Mouse (Mus musculus): ENCODE measurements around the gene Trpc7. TPM values are rescaled to one million over a fixed set of nuclear protein-coding genes. Genes with fewer than 3 reads are reported as not detected.

Trpc7 gene
- polyA plus RNA-seq, 1 experiment from 2014 or later = not detected

DNA sequence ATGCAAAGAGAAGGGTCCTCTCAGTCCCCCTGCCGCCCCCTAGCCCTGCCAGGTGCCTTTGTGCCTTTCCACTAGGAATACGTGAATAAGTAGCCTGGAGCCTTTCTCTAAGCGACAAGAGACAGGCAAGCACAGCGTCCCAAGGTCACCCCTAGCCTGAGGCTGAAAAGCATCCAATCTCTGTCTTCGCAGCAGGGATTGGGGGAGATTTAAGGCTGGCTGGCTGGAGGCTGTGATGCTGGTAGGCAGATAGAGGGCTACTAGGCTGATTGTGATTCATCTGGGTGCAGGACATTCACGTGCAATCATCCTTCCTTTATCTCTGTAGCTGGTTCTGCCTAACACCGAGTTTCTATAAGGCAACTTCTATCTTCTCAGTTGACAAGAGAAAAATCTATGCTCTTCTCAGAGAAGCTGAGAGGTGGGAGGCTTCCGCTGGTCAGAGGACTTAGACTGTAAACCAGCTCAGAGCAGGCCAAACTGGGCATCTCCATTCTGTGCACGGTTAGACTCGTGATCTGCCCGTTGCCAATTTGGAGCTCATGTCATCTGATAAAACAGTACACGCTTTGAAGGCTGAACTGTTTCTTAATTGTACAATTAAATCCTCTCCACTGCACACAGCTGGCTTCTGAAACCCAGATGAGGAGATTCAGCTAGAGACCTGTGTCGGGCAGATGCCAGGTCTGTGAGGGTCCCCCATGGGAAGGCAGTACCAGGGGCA is 114.9 kb downstream of the Trpc7 start:
- H3K4me2 ChIP-seq (ENCODE audit: low read depth) = no peak overlapping the region
- ATAC-seq (ENCODE audit: insufficient read depth, low FRiP score, low TSS enrichment) = no peak
- no peak overlapping the region for H3K4me3 ChIP-seq (ENCODE audit: low read depth, low read length)
- no peaks in the 10 kb centered on the region for H3K4me1 ChIP-seq (ENCODE audit: control insufficient read depth, insufficient read depth, low read length)
- DNase-seq (ENCODE audit: low spot score) = no peak
- WGBS = 77% methylated on average over 13 of the region's 13 CpGs
- no peaks in the 10 kb centered on the region for H3K36me3 ChIP-seq (ENCODE audit: control insufficient read depth, insufficient read depth, low read length)
- H3K27ac ChIP-seq (ENCODE audit: low read depth, low read length) = no peak overlapping the region
- 0 out of 2 replicates have a peak, but pooled peaks cover 3% of the 10 kb centered on the region for H3K9me3 ChIP-seq (ENCODE audit: control insufficient read depth, low read length)
- H3K27me3 ChIP-seq (ENCODE audit: control insufficient read depth, insufficient read depth, low read length) = no peaks in the 10 kb centered on the region
- H3K9ac ChIP-seq (ENCODE audit: low read length) = no peak overlapping the region

DNA sequence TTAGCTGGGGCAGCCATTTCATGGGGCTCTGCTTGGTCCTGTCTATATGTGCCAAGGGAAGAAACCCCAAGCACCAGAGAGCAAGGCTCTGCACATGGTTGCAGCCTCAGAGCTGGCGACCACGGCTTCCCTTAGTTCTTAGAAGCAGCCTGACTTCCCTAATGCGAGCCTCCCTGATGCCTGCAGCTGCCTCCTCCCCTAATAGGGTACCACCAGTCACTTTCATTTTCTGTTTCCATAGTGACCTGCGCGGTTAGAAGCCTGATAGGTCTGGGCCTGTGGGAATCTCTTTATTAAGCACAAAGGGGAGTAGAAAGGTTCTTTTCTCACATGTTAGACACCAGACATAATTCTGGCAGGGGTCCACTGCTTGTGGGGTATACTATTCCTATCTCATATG is 121.5 kb downstream of the Trpc7 start:
- DNase-seq (ENCODE audit: low spot score) = no peak
- no peaks in the 10 kb centered on the region for H3K36me3 ChIP-seq (ENCODE audit: control insufficient read depth, insufficient read depth, low read length)
- no peaks in the 10 kb centered on the region for H3K4me1 ChIP-seq (ENCODE audit: control insufficient read depth, insufficient read depth, low read length)
- no peak overlapping the region for H3K4me2 ChIP-seq (ENCODE audit: low read depth)
- H3K9me3 ChIP-seq (ENCODE audit: control insufficient read depth, low read length) = no peaks in the 10 kb centered on the region
- ATAC-seq (ENCODE audit: insufficient read depth, low FRiP score, low TSS enrichment) = 0 out of 2 replicates have a peak, but pooled peaks have one; percentile 13
- H3K27ac ChIP-seq (ENCODE audit: low read depth, low read length) = no peak overlapping the region
- no peak overlapping the region for H3K9ac ChIP-seq (ENCODE audit: low read length)
- H3K27me3 ChIP-seq (ENCODE audit: control insufficient read depth, insufficient read depth, low read length) = no peaks in the 10 kb centered on the region
- H3K4me3 ChIP-seq (ENCODE audit: low read depth, low read length) = no peak overlapping the region
- 43% methylated on average over 5 of the region's 5 CpGs for WGBS

DNA sequence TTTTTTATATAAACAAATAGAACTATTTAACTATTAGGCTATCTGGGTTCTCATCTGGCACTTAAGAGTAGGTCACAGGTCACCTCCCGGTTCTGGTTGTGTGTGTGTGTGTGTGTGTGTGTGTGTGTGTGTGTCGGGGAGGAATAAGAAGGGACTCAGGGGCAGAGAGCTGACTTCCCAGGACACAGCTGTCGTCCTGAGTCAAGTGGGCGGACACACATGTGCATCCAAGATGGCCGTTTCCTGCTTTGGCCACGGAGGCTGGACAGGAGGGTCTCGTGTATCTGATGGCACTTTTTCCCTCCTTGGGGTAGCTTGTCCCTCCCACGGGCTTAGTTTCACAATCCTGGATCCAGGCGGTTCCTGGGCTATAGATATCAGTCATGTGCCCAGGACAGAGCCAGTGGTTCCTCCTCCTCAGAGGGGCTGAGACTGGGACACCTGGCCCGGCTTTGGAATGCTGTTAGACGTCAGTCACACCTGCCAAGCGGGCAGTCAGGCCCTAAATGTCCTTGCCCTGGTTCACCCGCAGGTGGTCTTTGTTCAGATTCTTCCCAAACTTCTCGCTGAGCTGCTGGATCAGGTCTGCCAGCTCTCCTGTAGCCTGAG is 122.4 kb downstream of the Trpc7 start:
- Histone ChIP-seq H3K4me3 (ENCODE audit: low read depth, low read length) (no peak overlapping the region), H3K9me3 (ENCODE audit: control insufficient read depth, low read length) (no peaks in the 10 kb centered on the region), H3K9ac (ENCODE audit: low read length) (no peak overlapping the region), H3K4me1 (ENCODE audit: control insufficient read depth, insufficient read depth, low read length) (no peaks in the 10 kb centered on the region), H3K27ac (ENCODE audit: low read depth, low read length) (no peak overlapping the region), H3K36me3 (ENCODE audit: control insufficient read depth, insufficient read depth, low read length) (no peaks in the 10 kb centered on the region), H3K4me2 (ENCODE audit: low read depth) (no peak overlapping the region), H3K27me3 (ENCODE audit: control insufficient read depth, insufficient read depth, low read length) (no peaks in the 10 kb centered on the region)
- DNase-seq (ENCODE audit: low spot score) (no peak), ATAC-seq (ENCODE audit: insufficient read depth, low FRiP score, low TSS enrichment) (no peak)
- WGBS = 61% methylated on average over 14 of the region's 14 CpGs

- Histone ChIP-seq H3K4me2 (ENCODE audit: low read depth) (no peak overlapping the region), H3K27ac (ENCODE audit: low read depth, low read length) (no peak overlapping the region), H3K27me3 (ENCODE audit: control insufficient read depth, insufficient read depth, low read length) (no peaks in the 10 kb centered on the region), H3K4me1 (ENCODE audit: control insufficient read depth, insufficient read depth, low read length) (no peaks in the 10 kb centered on the region), H3K36me3 (ENCODE audit: control insufficient read depth, insufficient read depth, low read length) (no peaks in the 10 kb centered on the region), H3K9me3 (ENCODE audit: control insufficient read depth, low read length) (no peaks in the 10 kb centered on the region), H3K4me3 (ENCODE audit: low read depth, low read length) (no peak overlapping the region), H3K9ac (ENCODE audit: low read length) (no peak overlapping the region)
- ATAC-seq (ENCODE audit: insufficient read depth, low FRiP score, low TSS enrichment) (no peak), DNase-seq (ENCODE audit: low spot score) (no peak)
- whole genome bisulfite sequencing = 53% methylated on average over 3 of the region's 3 CpGs
Measured at GRCm38 (mm10) chr13:56772592-56772991, 123.2 kb downstream of the Trpc7 start.

- no peak overlapping the region for H3K4me3 ChIP-seq (ENCODE audit: low read depth, low read length)
- no peaks in the 10 kb centered on the region for H3K36me3 ChIP-seq (ENCODE audit: control insufficient read depth, insufficient read depth, low read length)
- WGBS = 63% methylated on average over 5 of the region's 5 CpGs
- DNase-seq (ENCODE audit: low spot score) (no peak), ATAC-seq (ENCODE audit: insufficient read depth, low FRiP score, low TSS enrichment) (no peak)
- no peak overlapping the region for H3K4me2 ChIP-seq (ENCODE audit: low read depth)
- H3K27ac ChIP-seq (ENCODE audit: low read depth, low read length) = no peak overlapping the region
- no peak overlapping the region for H3K9ac ChIP-seq (ENCODE audit: low read length)
- H3K4me1 ChIP-seq (ENCODE audit: control insufficient read depth, insufficient read depth, low read length) = no peaks in the 10 kb centered on the region
- no peaks in the 10 kb centered on the region for H3K9me3 ChIP-seq (ENCODE audit: control insufficient read depth, low read length)
- H3K27me3 ChIP-seq (ENCODE audit: control insufficient read depth, insufficient read depth, low read length) = no peaks in the 10 kb centered on the region
Measured at GRCm38 (mm10) chr13:56770786-56771185, 125.0 kb downstream of the Trpc7 start.

DNA sequence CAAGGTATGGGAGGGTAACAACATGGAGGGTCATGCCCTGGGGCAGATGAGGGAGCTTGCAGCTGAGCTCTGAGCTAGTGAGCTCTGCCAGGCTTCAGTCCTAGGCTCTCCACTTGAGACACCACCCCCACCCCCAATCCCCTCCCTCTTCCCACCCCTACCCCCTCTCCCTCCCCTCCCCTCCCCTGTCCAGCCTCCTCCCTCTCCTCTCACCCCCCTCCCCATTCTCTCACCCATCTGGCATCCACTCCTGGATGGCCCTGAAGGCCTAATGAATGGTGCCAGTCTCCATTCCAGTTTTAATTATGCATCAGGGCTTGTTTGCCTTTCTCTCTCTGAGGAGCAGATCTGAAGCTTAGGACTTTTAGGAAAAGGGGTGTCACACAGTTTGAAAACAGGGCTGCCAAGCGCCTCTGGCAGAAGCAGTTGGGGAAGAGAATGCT is 125.6 kb downstream of the Trpc7 start:
- ATAC-seq (ENCODE audit: insufficient read depth, low FRiP score, low TSS enrichment) (no peak), DNase-seq (ENCODE audit: low spot score) (no peak)
- H3K9me3 ChIP-seq (ENCODE audit: control insufficient read depth, low read length) = no peaks in the 10 kb centered on the region
- 66% methylated on average over 1 of the region's 1 CpGs for WGBS
- H3K4me2 ChIP-seq (ENCODE audit: low read depth) = no peak overlapping the region
- H3K27ac ChIP-seq (ENCODE audit: low read depth, low read length) = no peak overlapping the region
- no peaks in the 10 kb centered on the region for H3K27me3 ChIP-seq (ENCODE audit: control insufficient read depth, insufficient read depth, low read length)
- H3K4me1 ChIP-seq (ENCODE audit: control insufficient read depth, insufficient read depth, low read length) = no peaks in the 10 kb centered on the region
- H3K4me3 ChIP-seq (ENCODE audit: low read depth, low read length) = no peak overlapping the region
- H3K9ac ChIP-seq (ENCODE audit: low read length) = no peak overlapping the region
- no peaks in the 10 kb centered on the region for H3K36me3 ChIP-seq (ENCODE audit: control insufficient read depth, insufficient read depth, low read length)

GRCm38 (mm10) chr13:56769431-56769830 is 126.4 kb downstream of the Trpc7 start:
- ATAC-seq (ENCODE audit: insufficient read depth, low FRiP score, low TSS enrichment) (no peak), DNase-seq (ENCODE audit: low spot score) (no peak)
- Histone ChIP-seq H3K4me2 (ENCODE audit: low read depth) (no peak overlapping the region), H3K4me3 (ENCODE audit: low read depth, low read length) (no peak overlapping the region), H3K36me3 (ENCODE audit: control insufficient read depth, insufficient read depth, low read length) (no peaks in the 10 kb centered on the region), H3K4me1 (ENCODE audit: control insufficient read depth, insufficient read depth, low read length) (no peaks in the 10 kb centered on the region), H3K9me3 (ENCODE audit: control insufficient read depth, low read length) (no peaks in the 10 kb centered on the region), H3K27ac (ENCODE audit: low read depth, low read length) (no peak overlapping the region), H3K27me3 (ENCODE audit: control insufficient read depth, insufficient read depth, low read length) (no peaks in the 10 kb centered on the region), H3K9ac (ENCODE audit: low read length) (no peak overlapping the region)
- 39% methylated on average over 4 of the region's 4 CpGs for WGBS

DNA sequence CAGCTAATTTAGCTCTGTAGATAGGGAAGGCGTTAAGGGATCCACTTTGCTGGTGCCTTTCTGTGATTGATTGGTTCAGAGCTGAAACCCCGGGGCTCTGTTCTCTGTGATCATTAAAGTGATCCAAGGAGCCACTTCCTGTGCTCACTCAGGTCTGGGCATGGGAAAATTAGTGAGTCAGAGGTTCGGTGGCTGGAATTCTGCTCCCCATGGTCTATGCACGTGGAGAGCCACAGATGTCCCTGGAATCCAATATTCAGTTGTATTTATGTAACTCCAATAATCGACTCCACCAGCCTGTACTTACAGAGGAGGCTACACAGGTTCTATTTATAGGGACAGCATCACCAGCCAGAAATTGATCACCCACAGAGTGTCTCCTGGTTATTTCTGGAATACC is 129.6 kb downstream of the Trpc7 start:
- no peak overlapping the region for H3K4me3 ChIP-seq (ENCODE audit: low read depth, low read length)
- WGBS = 50% methylated on average over 5 of the region's 5 CpGs
- DNase-seq (ENCODE audit: low spot score) (no peak), ATAC-seq (ENCODE audit: insufficient read depth, low FRiP score, low TSS enrichment) (no peak)
- no peak overlapping the region for H3K4me2 ChIP-seq (ENCODE audit: low read depth)
- no peaks in the 10 kb centered on the region for H3K9me3 ChIP-seq (ENCODE audit: control insufficient read depth, low read length)
- no peaks in the 10 kb centered on the region for H3K4me1 ChIP-seq (ENCODE audit: control insufficient read depth, insufficient read depth, low read length)
- no peaks in the 10 kb centered on the region for H3K36me3 ChIP-seq (ENCODE audit: control insufficient read depth, insufficient read depth, low read length)
- no peaks in the 10 kb centered on the region for H3K27me3 ChIP-seq (ENCODE audit: control insufficient read depth, insufficient read depth, low read length)
- no peak overlapping the region for H3K9ac ChIP-seq (ENCODE audit: low read length)
- H3K27ac ChIP-seq (ENCODE audit: low read depth, low read length) = no peak overlapping the region

Data from neural tube, embryonic 11.5 days (tissue).